Mouse (Mus musculus): ENCODE measurements at regions not wholly inside any gene's neighbourhood (a gene's known extent, or its start where the extent isn't known, plus 50 kb on each side); places are given as distances from the start of the nearest gene placed in this dataset.

DNA sequence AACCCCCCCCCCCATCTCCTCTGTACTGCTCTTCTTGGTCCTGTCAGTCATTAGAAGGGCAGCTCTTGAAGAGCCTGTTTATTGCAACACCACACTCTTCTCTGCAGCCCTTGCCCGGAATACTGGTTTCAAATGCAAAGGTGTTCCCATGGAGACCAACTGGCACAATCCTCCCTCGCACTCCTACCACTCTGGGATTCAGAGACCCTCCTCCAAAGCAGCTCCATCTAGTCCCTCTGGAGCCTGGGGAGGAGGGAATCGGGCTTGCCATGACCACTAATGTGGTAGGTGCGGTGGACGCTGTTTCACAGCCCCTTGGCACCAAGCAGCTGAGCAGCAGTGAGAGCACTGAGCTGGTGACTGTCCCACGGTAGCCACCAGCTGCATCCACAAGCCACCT is 83.1 kb downstream of the Stk35 start:
- H3K27ac ChIP-seq (replicated peaks) = no peak overlapping the region
- ATAC-seq (ENCODE audit: low FRiP score, low read depth) = no peak
- no peak overlapping the region for H3K9ac ChIP-seq (replicated peaks)
- no peak overlapping the region for H3K4me2 ChIP-seq (replicated peaks)
- H3K27me3 ChIP-seq = no peaks in the 10 kb centered on the region
- no peaks in the 10 kb centered on the region for H3K36me3 ChIP-seq
- WGBS = 39% methylated on average over 6 of the region's 6 CpGs
- H3K4me1 ChIP-seq = no peaks in the 10 kb centered on the region
- H3K4me3 ChIP-seq = no peak overlapping the region
- H3K9me3 ChIP-seq = no peaks in the 10 kb centered on the region

DNA sequence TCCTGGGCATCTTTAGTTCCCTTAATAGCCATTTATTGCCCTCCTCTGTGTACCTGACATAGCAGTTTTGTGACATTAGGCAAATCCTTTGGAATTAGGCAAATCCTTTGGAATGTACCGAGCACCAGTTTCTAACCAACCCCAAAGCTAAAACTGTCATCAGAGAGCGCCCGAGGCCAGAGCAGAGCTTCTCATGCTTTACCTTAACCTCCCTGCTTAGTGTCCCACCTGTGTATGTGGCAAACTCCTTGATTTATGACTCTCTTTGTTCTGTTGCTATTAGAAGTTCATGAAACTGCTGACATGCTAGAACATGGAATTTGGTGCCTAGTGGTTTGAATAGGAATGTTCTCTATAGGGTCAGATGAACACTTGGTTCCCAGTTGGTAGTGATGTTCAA is 84.0 kb downstream of the Stk35 start:
- H3K4me3 ChIP-seq = no peak overlapping the region
- H3K9ac ChIP-seq (replicated peaks) = no peak overlapping the region
- WGBS = 95% methylated on average over 3 of the region's 3 CpGs
- no peak overlapping the region for H3K4me2 ChIP-seq (replicated peaks)
- no peaks in the 10 kb centered on the region for H3K4me1 ChIP-seq
- ATAC-seq (ENCODE audit: low FRiP score, low read depth) = no peak
- H3K9me3 ChIP-seq = no peaks in the 10 kb centered on the region
- no peaks in the 10 kb centered on the region for H3K36me3 ChIP-seq
- H3K27me3 ChIP-seq = no peaks in the 10 kb centered on the region
- no peak overlapping the region for H3K27ac ChIP-seq (replicated peaks)

DNA sequence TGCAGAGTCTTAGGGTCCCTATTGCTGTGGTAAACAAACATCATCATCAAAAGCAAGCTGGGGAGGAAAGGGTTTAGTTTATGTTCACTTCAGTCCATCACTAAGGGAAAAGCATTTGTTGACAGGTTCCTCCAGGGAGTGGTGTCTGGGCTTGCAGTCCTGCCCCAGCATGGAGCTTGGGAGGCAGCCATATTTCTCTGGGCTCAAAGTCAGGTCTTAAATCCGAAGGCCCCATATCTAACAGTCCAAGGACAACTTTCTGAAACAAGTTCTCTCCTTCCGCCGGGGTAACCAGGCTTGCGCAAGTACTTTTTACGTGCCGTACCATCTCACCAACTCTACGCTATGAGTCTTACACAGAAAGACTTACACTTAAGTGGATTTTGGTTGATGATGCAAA is 85.2 kb downstream of the Stk35 start:
- Histone ChIP-seq H3K36me3 (no peaks in the 10 kb centered on the region), H3K9ac (replicated peaks) (no peak overlapping the region), H3K27ac (replicated peaks) (no peak overlapping the region), H3K4me1 (no peaks in the 10 kb centered on the region), H3K4me3 (no peak overlapping the region), H3K27me3 (no peaks in the 10 kb centered on the region), H3K9me3 (no peaks in the 10 kb centered on the region), H3K4me2 (replicated peaks) (no peak overlapping the region)
- WGBS = 90% methylated on average over 7 of the region's 7 CpGs
- ATAC-seq (ENCODE audit: low FRiP score, low read depth) = no peak

DNA sequence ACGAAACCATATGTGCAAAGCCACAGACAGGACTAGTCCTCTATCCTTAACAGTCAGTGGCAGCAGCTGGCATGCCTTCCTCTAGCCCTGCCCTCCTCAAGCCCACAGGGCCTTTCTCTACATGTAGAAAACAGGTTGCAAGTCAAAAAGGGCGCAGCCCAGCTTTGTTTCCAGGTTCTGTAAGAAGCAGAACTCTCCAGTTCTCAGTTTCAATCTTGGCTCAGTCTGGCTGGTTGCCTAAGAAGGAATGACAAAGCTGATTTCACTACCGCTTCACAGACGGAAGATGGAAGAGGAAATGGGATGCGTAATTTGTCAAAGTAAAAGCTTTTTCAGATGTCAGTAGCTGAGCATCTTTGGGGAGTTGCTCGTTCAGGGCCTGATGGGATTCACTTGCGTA is 92.9 kb downstream of the Stk35 start:
- WGBS = 85% methylated on average over 7 of the region's 7 CpGs
- H3K4me1 ChIP-seq = no peaks in the 10 kb centered on the region
- no peaks in the 10 kb centered on the region for H3K27me3 ChIP-seq
- no peaks in the 10 kb centered on the region for H3K9me3 ChIP-seq
- no peak for ATAC-seq (ENCODE audit: low FRiP score, low read depth)
- no peak overlapping the region for H3K27ac ChIP-seq (replicated peaks)
- no peaks in the 10 kb centered on the region for H3K36me3 ChIP-seq
- no peak overlapping the region for H3K4me3 ChIP-seq
- H3K4me2 ChIP-seq (replicated peaks) = no peak overlapping the region
- no peak overlapping the region for H3K9ac ChIP-seq (replicated peaks)

DNA sequence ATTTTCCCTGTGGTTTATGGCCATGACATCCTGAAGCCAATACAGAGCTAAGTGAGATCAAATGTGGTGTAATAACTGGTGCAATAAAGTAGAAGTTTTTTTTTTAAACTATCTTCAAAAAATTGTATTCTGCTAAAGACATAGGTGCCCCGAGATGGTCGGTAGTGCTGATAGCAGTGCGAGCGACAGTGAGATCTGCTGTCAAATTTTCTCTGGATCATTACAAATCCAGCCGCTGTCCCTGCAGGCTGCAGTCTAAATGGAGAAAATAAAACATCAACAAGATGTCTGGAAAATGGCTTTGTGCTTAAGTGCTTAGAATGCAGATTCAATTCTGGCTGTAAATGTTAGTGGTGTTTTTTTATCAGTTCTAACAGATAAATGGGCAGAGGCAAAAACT is 93.5 kb downstream of the Stk35 start:
- no peaks in the 10 kb centered on the region for H3K9me3 ChIP-seq
- no peaks in the 10 kb centered on the region for H3K36me3 ChIP-seq
- H3K9ac ChIP-seq (replicated peaks) = no peak overlapping the region
- no peaks in the 10 kb centered on the region for H3K27me3 ChIP-seq
- H3K27ac ChIP-seq (replicated peaks) = no peak overlapping the region
- no peak overlapping the region for H3K4me2 ChIP-seq (replicated peaks)
- no peaks in the 10 kb centered on the region for H3K4me1 ChIP-seq
- 91% methylated on average over 5 of the region's 5 CpGs for WGBS
- ATAC-seq (ENCODE audit: low FRiP score, low read depth) = no peak
- H3K4me3 ChIP-seq = no peak overlapping the region

DNA sequence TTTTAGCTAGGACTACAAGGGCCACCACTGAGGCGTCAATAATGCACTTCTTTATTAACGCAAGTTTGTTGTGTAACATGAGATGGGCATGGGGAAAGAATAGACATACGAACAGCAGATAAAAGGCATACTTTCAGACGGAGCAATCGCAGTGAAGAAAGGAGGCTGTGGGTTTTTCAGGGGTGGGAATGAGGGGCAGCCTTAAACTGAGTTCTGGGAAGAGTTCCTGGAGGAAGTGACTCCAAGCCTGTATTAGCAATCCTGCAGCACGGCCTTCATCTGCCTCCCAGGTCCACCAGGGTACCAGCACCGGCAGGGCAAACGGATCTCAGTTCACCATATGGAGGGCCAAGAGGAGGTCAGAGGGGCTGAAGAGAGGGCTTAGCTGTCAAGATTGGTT is 94.6 kb downstream of the Stk35 start:
- Histone ChIP-seq H3K36me3 (no peaks in the 10 kb centered on the region), H3K4me1 (no peaks in the 10 kb centered on the region), H3K9me3 (no peaks in the 10 kb centered on the region), H3K4me2 (replicated peaks) (no peak overlapping the region), H3K27ac (replicated peaks) (no peak overlapping the region), H3K9ac (replicated peaks) (no peak overlapping the region), H3K4me3 (no peak overlapping the region), H3K27me3 (no peaks in the 10 kb centered on the region)
- 81% methylated on average over 8 of the region's 8 CpGs for WGBS
- no peak for ATAC-seq (ENCODE audit: low FRiP score, low read depth)

DNA sequence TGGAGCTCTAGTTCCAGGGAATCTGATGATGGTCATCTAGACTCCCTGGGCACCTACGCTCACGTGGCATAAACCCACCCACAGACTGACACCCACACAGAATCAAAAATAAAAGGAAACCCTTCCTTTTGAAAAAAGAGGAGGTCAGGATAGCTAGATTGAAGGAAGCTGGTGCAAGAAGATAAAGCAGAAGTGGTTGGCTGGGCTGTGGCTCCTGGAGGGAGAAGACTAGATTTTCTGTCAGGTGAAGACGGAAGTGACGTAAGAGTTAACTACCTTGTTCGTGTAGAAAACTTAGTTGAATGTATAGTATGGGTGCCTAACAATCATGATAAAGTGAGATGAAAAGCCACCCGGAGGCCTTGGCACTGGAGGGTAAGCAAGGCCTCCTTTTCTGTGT is 95.1 kb downstream of the Stk35 start:
- H3K4me1 ChIP-seq = no peaks in the 10 kb centered on the region
- ATAC-seq (ENCODE audit: low FRiP score, low read depth) = no peak
- no peak overlapping the region for H3K4me2 ChIP-seq (replicated peaks)
- H3K27ac ChIP-seq (replicated peaks) = no peak overlapping the region
- no peak overlapping the region for H3K9ac ChIP-seq (replicated peaks)
- H3K9me3 ChIP-seq = no peaks in the 10 kb centered on the region
- H3K36me3 ChIP-seq = no peaks in the 10 kb centered on the region
- WGBS = 89% methylated on average over 6 of the region's 6 CpGs
- no peaks in the 10 kb centered on the region for H3K27me3 ChIP-seq
- no peak overlapping the region for H3K4me3 ChIP-seq

DNA sequence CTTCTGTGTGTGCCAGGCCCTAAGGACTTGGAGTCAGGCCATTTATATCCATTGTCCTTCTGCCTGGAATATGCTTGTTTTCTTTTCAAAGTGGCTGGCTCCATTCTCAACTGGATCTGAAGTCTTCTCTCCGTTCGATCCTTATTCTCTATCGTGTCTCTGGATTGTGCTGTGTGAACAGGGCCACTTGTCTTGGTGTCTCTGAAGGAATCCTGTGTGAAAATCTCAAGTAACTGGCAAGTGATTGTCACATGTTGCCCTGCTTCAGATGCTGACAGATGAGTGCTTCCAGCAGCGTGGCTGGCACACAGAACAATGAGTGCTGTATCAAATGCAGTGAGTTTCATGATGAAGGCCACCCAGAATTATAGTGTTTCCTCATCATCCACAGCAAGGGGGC is 96.4 kb downstream of the Stk35 start:
- Histone ChIP-seq H3K27ac (replicated peaks) (no peak overlapping the region), H3K4me2 (replicated peaks) (no peak overlapping the region), H3K9ac (replicated peaks) (no peak overlapping the region), H3K27me3 (no peaks in the 10 kb centered on the region), H3K36me3 (no peaks in the 10 kb centered on the region), H3K4me3 (no peak overlapping the region), H3K9me3 (no peaks in the 10 kb centered on the region), H3K4me1 (no peaks in the 10 kb centered on the region)
- WGBS = 86% methylated on average over 4 of the region's 4 CpGs
- no peak for ATAC-seq (ENCODE audit: low FRiP score, low read depth)

DNA sequence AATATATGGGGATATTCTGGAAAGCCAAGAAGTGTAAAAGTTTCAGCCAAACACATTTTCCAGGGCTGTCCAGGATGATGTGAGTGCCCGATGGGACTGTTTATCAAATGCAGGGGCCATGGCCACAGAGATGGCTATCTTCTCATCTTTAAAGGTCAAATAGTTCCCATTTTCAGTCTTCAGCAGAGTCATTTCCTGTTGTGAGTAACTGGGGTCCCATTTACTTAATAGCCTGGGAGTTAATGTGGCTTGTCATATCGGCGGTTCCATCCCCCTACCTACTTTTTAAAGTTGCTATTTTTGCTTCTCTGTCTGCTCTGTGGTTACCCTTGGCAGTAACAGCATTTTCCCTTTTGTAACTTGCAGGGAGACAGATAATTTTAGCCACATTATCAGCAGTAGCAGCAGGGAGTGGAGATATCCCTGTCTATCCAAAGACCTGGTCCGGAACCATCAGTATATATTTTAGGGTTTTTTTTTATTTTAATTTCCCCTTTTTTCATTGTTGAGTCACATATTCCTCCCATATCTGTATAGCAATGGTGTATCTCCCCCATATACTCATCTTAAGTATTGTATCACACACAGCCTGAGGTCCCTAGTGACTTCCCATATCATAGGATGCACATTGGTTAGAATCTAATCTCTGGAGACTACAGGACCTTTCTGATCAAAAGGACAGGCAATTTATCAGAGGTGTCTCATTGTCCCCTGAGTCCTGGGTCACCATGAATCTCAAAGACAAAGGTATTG is 103.2 kb downstream of the Stk35 start:
- Histone ChIP-seq H3K4me1 (peaks cover 4% of the 10 kb centered on the region; the same call in 1 of the 2 replicates), H3K27ac (replicated peaks) (no peak overlapping the region), H3K9me3 (no peaks in the 10 kb centered on the region), H3K36me3 (no peaks in the 10 kb centered on the region), H3K9ac (replicated peaks) (no peak overlapping the region), H3K4me2 (replicated peaks) (no peak overlapping the region), H3K27me3 (peaks cover 31% of the 10 kb centered on the region), H3K4me3 (no peak overlapping the region)
- ATAC-seq (ENCODE audit: low FRiP score, low read depth) = no peak
- 77% methylated on average over 4 of the region's 4 CpGs for WGBS

DNA sequence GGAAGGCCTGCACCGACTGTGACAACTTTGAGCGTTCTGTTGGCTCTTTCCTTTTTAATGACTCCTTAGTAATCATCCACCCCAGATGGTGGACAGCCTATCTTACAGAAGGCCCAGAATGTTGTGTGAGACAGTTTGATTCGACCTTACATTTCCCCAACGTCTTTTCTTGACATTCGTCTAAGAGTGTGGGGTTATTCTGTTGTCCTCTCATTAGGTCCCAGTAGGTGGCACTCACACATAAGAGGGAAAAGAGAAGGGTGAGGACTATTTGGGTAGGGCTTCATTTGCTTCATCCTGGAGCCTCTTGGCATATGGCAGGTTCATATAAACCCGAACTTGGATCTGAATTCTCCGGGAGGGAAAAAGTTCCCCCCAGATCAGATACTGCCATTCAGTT is 104.4 kb downstream of the Stk35 start:
- Histone ChIP-seq H3K27me3 (peaks cover 31% of the 10 kb centered on the region), H3K9ac (replicated peaks) (no peak overlapping the region), H3K9me3 (no peaks in the 10 kb centered on the region), H3K27ac (replicated peaks) (no peak overlapping the region), H3K4me3 (no peak overlapping the region), H3K36me3 (no peaks in the 10 kb centered on the region), H3K4me2 (replicated peaks) (no peak overlapping the region), H3K4me1 (peaks cover 14% of the 10 kb centered on the region)
- no peak for ATAC-seq (ENCODE audit: low FRiP score, low read depth)
- WGBS = 45% methylated on average over 7 of the region's 7 CpGs

DNA sequence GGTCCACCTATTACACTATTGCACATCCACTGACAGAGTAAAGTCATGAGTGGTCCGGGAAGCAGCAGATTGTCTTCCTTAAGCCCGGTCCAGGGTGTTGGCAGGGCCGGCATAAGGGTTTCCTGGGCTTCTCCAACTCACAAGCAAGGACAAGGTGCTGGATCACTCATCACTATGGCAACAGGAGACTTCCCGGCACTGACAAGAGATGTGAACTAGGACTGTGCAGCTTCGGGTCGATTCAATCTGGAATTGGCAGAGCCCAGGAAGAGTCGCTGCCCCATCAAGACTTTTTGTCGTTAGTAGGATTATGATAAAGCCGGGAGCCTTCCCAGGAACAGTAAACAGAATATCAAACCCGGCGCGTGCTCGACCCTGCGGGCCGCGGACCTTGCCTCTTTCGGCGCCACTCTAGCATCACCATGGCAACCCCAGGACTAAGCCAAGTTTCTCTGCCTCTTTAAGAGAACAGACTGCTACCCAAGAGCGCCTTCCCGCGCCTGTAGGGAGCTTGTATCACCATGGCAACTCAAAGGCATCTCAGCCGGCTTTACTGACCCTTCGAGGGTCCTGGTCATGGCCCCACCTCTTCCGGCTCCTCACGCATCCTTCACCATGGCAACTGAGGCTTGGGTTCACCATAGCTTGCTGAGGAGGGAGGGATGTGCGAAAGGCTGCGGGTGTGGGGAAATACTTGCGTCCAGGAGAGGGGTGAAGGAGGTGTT is 103.3 kb upstream of the Tgm3 start:
- peak; percentile 99 for ATAC-seq (ENCODE audit: low FRiP score, low read depth)
- H3K4me3 ChIP-seq = peak overlapping the region; percentile 40

DNA sequence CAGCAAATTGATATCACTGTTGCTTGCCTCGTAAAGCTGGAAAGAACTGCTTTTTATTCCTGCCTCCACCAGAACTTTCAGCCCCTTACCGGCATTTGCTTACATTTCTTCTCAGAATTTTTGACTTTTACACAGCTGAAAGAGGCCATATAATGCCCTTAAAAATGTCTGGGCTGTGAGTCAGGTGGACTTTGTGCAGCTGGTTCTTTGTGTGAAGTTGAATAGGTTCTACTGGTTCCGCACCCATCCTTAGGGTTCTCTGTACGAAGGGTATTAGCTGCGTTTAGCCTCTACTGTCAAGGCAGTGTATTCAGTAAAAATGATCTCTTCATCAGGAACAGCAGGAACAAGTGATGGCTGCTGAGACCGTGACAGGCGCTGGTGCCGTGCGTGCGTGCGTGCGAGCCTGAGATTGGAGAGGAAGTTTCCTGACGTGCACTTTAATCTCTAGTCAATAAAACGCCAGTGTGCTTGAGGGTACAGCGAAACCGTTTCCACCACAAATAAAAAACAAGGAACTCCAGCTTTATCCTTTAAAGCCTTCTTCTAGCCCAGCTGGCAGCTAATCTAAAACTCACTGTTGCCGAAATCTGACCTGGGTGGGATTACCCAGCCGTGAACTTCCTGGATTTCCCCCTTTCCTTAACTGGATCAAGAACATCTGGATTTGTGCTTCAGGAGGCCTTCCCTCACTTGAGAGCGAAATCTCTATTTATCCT is 100.8 kb upstream of the Tgm3 start:
- Histone ChIP-seq H3K27ac (replicated peaks) (no peak overlapping the region), H3K4me3 (no peak overlapping the region), H3K9me3 (no peaks in the 10 kb centered on the region), H3K9ac (replicated peaks) (no peak overlapping the region), H3K4me1 (peaks cover 21% of the 10 kb centered on the region), H3K27me3 (peaks cover 57% of the 10 kb centered on the region), H3K36me3 (no peaks in the 10 kb centered on the region), H3K4me2 (replicated peaks) (peak overlapping the region; percentile 33)
- ATAC-seq (ENCODE audit: low FRiP score, low read depth) = no peak
- WGBS = 33% methylated on average over 19 of the region's 19 CpGs

More for the DNA sequence above, 103.3 kb upstream of the Tgm3 start:
- Histone ChIP-seq H3K4me1 (peaks cover 21% of the 10 kb centered on the region), H3K4me2 (replicated peaks) (peak overlapping the region; percentile 60), H3K27ac (replicated peaks) (peak overlapping the region; percentile 55), H3K9me3 (no peaks in the 10 kb centered on the region), H3K9ac (replicated peaks) (peak overlapping the region; percentile 39), H3K27me3 (peaks cover 57% of the 10 kb centered on the region), H3K36me3 (no peaks in the 10 kb centered on the region)
- under 1% methylated on average over 28 of the region's 28 CpGs for WGBS
